Mouse (Mus musculus): ENCODE data around the gene Phf11a. TPM values are rescaled to one million over a fixed set of nuclear protein-coding genes. Genes with fewer than 3 reads are reported as not detected.

Gene Phf11a
- 0.59 TPM in 1 of 2 replicates, not detected in the other for total RNA-seq (2023)

GRCm38 (mm10) chr14:59297391-59297790 lies at the start of gene Phf11a:
Gene Phf11a (minus strand): TSS chr14:59297522.

GRCm38 (mm10) chr14:59341189-59341588 lies 43.9 kb upstream of the Phf11a start, which contains the start of gene Phf11b:
Gene Phf11b (minus strand): TSS chr14:59341351.

GRCm38 (mm10) chr14:59260056-59260455 lies 37.3 kb downstream of the Phf11a start, which contains the start of gene Gm6904:
Gene Gm6904 (minus strand): TSS chr14:59260216.

Other genes with a start within 250 kb of the Phf11a start
- gene 1700129C05Rik, start 154.6 kb downstream of the Phf11a start, total RNA-seq (2023): not detected in 2 replicates
- gene Gm5142, start 118.8 kb downstream of the Phf11a start, total RNA-seq (2023): not detected in 2 replicates
- gene Rcbtb1, start 96.3 kb downstream of the Phf11a start, total RNA-seq (2023): 7.1 and 8.9 TPM in 2 replicates
- not detected in 2 replicates for gene Gm6904, start 37.3 kb downstream of the Phf11a start, total RNA-seq (2023)
- 1.3 and 6.2 TPM in 2 replicates for gene Phf11b, start 43.8 kb upstream of the Phf11a start, total RNA-seq (2023)
- 1.3 and 3.2 TPM in 2 replicates for gene Phf11d, start 67.9 kb upstream of the Phf11a start, total RNA-seq (2023)
- gene Phf11c, start 97.9 kb upstream of the Phf11a start, total RNA-seq (2023): 0.32 and 0.84 TPM in 2 replicates
- gene Setdb2, start 143.4 kb upstream of the Phf11a start, total RNA-seq (2023): 12.5 and 12.7 TPM in 2 replicates
- 8.7 and 12.9 TPM in 2 replicates for gene Cab39l, start 143.4 kb upstream of the Phf11a start, total RNA-seq (2023)

Measured in neutrophil, adult 65 days (primary cell).